Mouse (Mus musculus): Measurements from ENCODE around the gene Asic5. TPM values are rescaled to one million over a fixed set of nuclear protein-coding genes. Genes with fewer than 3 reads are reported as not detected.

Asic5 gene
- total RNA-seq, 1 experiment, result not detected

DNA sequence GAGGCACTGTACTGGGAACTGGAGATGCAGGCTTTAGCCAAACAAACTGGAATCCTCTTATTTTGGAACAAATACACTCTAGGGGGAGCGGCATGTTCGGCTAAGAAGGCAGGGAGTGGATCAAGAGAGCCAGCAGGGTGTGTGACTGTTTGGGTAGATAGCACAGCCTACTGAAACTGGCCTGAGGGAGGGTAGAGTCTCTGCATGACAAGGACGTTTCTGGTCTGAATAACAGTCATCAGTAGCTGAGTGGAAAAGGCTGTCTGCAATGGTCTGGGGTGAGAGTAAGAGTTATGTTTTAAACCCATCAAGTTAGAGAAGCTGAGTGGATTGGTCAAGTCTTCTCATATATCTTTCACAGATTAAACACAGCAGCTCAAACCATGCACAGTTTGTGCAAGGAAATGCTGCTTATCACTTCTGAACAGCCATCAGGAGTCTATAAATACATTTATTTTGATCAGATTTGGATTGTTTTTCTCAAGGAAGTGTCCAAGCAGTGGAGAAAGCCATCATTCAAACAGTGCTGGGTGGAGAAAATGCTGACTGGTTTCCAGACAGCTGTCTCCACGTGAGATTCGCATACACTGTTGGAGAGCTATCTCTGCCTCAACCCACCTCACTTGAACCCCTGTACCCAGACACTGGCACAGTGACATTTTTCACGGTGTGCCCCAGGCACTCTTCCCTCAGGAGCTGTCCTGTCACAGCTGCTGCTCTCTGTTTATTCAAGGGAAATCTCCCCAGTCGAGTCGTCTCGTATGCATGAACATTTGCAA lies 79.5 kb downstream of the Asic5 start:
- Histone ChIP-seq H3K27ac (ENCODE audit: insufficient read depth, low read depth, low read length, poor library complexity, severe bottlenecking) (no peak overlapping the region), H3K9me3 (ENCODE audit: control insufficient read depth, insufficient read depth, low read depth, low read length) (no peaks in the 10 kb centered on the region), H3K4me1 (ENCODE audit: control insufficient read depth in 2 of 2, insufficient read depth in 2 of 2, low read length in 2 of 2, poor library complexity in 1 of 2) (no peaks in the 10 kb centered on the region), H3K36me3 (ENCODE audit: control insufficient read depth, insufficient read depth, low read length, poor library complexity, severe bottlenecking) (no peaks in the 10 kb centered on the region), H3K9ac (ENCODE audit: insufficient read depth, low read depth, low read length, poor library complexity, severe bottlenecking) (no peak overlapping the region), H3K4me3 (ENCODE audit: insufficient read depth in 1 of 2, low read depth in 1 of 2, low read length in 2 of 2, poor library complexity in 1 of 2, severe bottlenecking in 1 of 2) (no peak overlapping the region)
- no peak for TF ChIP-seq ZNF384 (IDR thresholded peaks at IDR 0.05; ENCODE audit: low read depth, low read length)
- no peak for TF ChIP-seq ZC3H11A (IDR thresholded peaks at IDR 0.05; ENCODE audit: borderline replicate concordance, low read depth, low read length)
- TF ChIP-seq MAFK (IDR thresholded peaks at IDR 0.05; ENCODE audit: insufficient read depth, low read depth, low read length), result no peak
- no peak for TF ChIP-seq HCFC1 (IDR thresholded peaks at IDR 0.05; ENCODE audit: borderline replicate concordance, insufficient read depth, low read length)
- no peak for TF ChIP-seq CHD2 (IDR thresholded peaks at IDR 0.05; ENCODE audit: low read depth, low read length)
- in situ Hi-C loops (cut with MboI; ENCODE audit: low sequenced_read_pairs in 2 of 2, unreplicated experiment in 2 of 2), result loop anchor here in 1 of 2 experiments (25.0 kb wide), 1 partner anchor 276 kb away; no protein-coding TSS in a partner anchor
- DNase-seq (ENCODE audit: low read depth, low spot score), result no peak

DNA sequence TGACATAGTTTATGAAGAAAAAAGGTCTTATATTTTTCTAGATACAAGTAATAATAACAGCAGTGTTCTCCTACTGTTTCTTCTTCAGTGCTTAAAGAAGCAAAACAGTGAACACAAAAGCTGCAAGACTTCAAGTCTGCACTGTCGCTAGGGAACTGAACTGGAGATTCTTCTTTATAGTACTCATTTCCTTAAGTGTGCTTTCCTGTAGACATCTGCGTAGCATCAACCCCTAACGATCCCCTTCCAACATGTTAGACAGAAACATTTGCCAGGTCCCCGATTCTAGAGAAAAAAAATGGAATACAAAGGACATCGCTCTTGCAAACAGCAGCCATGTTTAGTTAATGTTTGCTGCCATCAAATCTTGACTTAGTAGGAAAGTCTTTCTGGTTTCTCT lies 85.7 kb downstream of the Asic5 start:
- in situ Hi-C loops (cut with MboI; ENCODE audit: low sequenced_read_pairs in 2 of 2, unreplicated experiment in 2 of 2), result loop anchor here in 1 of 2 experiments (25.0 kb wide), 1 partner anchor 269 kb away; no protein-coding TSS in a partner anchor
- H3K9ac ChIP-seq (ENCODE audit: insufficient read depth, low read depth, low read length, poor library complexity, severe bottlenecking), result no peak overlapping the region
- no peak for DNase-seq (ENCODE audit: low read depth, low spot score)

More for the DNA sequence above, 85.7 kb downstream of the Asic5 start:
- H3K9me3 ChIP-seq (ENCODE audit: control insufficient read depth, insufficient read depth, low read depth, low read length), result no peaks in the 10 kb centered on the region
- H3K4me1 ChIP-seq (ENCODE audit: control insufficient read depth in 2 of 2, insufficient read depth in 2 of 2, low read length in 2 of 2, poor library complexity in 1 of 2), result no peaks in the 10 kb centered on the region
- no peaks in the 10 kb centered on the region for H3K36me3 ChIP-seq (ENCODE audit: control insufficient read depth, insufficient read depth, low read length, poor library complexity, severe bottlenecking)
- no peak overlapping the region for H3K4me3 ChIP-seq (ENCODE audit: insufficient read depth in 1 of 2, low read depth in 1 of 2, low read length in 2 of 2, poor library complexity in 1 of 2, severe bottlenecking in 1 of 2)
- no peak for TF ChIP-seq MAFK (IDR thresholded peaks at IDR 0.05; ENCODE audit: insufficient read depth, low read depth, low read length)
- no peak for TF ChIP-seq ZNF384 (IDR thresholded peaks at IDR 0.05; ENCODE audit: low read depth, low read length)
- no peak for TF ChIP-seq CHD2 (IDR thresholded peaks at IDR 0.05; ENCODE audit: low read depth, low read length)
- no peak for TF ChIP-seq HCFC1 (IDR thresholded peaks at IDR 0.05; ENCODE audit: borderline replicate concordance, insufficient read depth, low read length)
- no peak for TF ChIP-seq ZC3H11A (IDR thresholded peaks at IDR 0.05; ENCODE audit: borderline replicate concordance, low read depth, low read length)
- no peak overlapping the region for H3K27ac ChIP-seq (ENCODE audit: insufficient read depth, low read depth, low read length, poor library complexity, severe bottlenecking)

Other genes with a start within 250 kb of the Asic5 start
- 0.32 and 0.49 TPM in 2 replicates for gene Ctso, start 49.7 kb upstream of the Asic5 start, total RNA-seq (2012; rRNA removed)
- not detected in 2 replicates for gene Tdo2, start 6.1 kb upstream of the Asic5 start, total RNA-seq (2012; rRNA removed)
- 0.26 and 0.49 TPM in 2 replicates for gene Gucy1b1, start 92.4 kb downstream of the Asic5 start, total RNA-seq (2012; rRNA removed)
- 0.04 TPM in 1 of 2 replicates, not detected in the other for gene Gucy1a1, start 163.5 kb downstream of the Asic5 start, total RNA-seq (2012; rRNA removed)

Measured in ES-E14 (cell line).